Mouse (Mus musculus) midbrain, embryonic 10.5 days (tissue): ENCODE results near the gene Jrkl. TPM values are rescaled to one million over a fixed set of nuclear protein-coding genes. Genes with fewer than 3 reads are reported as not detected.

Experiments
- DNase-seq: peaks from one replicate; pipeline ENCODE4 v3.0.0-alpha.2; 2017; ENCODE audit warnings: low spot score
- H3K27ac ChIP-seq: fragments of 300-500 bp; sonication (generic); replicated peaks from 2 replicates; pipeline ENCODE4 v1.5.1; 2016; ENCODE audit warnings: mild to moderate bottlenecking
- H3K27me3 ChIP-seq: fragments of 300-500 bp; sonication (generic); 2 replicates; pipeline ENCODE4 v1.6.1; 2016; ENCODE audit warnings: low read depth, mild to moderate bottlenecking; ENCODE audit not compliant: poor library complexity, severe bottlenecking
- H3K36me3 ChIP-seq: fragments of 300-500 bp; sonication (generic); 2 replicates; pipeline ENCODE4 v1.6.1; 2016; ENCODE audit warnings: mild to moderate bottlenecking, moderate library complexity
- H3K4me1 ChIP-seq: fragments of 300-500 bp; sonication (generic); 2 replicates; pipeline ENCODE4 v1.6.1; 2016
- H3K4me3 ChIP-seq: fragments of 300-500 bp; sonication (generic); 2 replicates; pipeline ENCODE4 v1.5.1; 2016; ENCODE audit warnings: mild to moderate bottlenecking, moderate library complexity
- H3K9me3 ChIP-seq: fragments of 300-500 bp; sonication (generic); replicated peaks from 2 replicates; pipeline ENCODE4 v1.6.1; 2016; ENCODE audit warnings: mild to moderate bottlenecking
- WGBS: fragments of 180-500 bp; shearing (Covaris S2); methylation state at CpG from one replicate; pipeline ENCODE4 v1.1.7; 2016; 5-methylcytosine and 5-hydroxymethylcytosine counted together
- polyA plus RNA-seq: library from polyadenylated mRNA; unstranded; fragments of >200 nt; fragmentation: Nextera tagmentation; extraction: Ambion mirVana; gene quantifications from 2 replicates; pipeline ENCODE4 v1.2.1, GENCODE M21; 2016

Gene Jrkl
- polyA plus RNA-seq: 7.6 and 9.1 TPM in 2 replicates

- 9% methylated on average over 10 of the region's 10 CpGs for WGBS
- H3K4me1 ChIP-seq: peaks cover 24% of the 10 kb centered on the region
- peak; percentile 27 for DNase-seq
- peak within 1 kb of the TSS; percentile 81 for H3K27ac ChIP-seq
- H3K36me3 ChIP-seq: no peaks in the 10 kb centered on the region
- H3K9me3 ChIP-seq: no peaks in the 10 kb centered on the region
- H3K4me3 ChIP-seq: peak within 1 kb of the TSS; percentile 73
- no peaks in the 10 kb centered on the region for H3K27me3 ChIP-seq
Observed at GRCm38 (mm10) chr9:13245481-13245880, at the start of gene Jrkl. Jrkl (minus strand) TSS chr9:13245829.

GRCm38 (mm10) chr9:13287482-13287881 lies 41.9 kb upstream of the Jrkl start:
- no peak for DNase-seq
- no peaks in the 10 kb centered on the region for H3K27me3 ChIP-seq
- 72% methylated on average over 2 of the region's 2 CpGs for WGBS
- H3K4me3 ChIP-seq: no peak overlapping the region
- no peaks in the 10 kb centered on the region for H3K4me1 ChIP-seq
- no peaks in the 10 kb centered on the region; the same call in 1 of the 2 replicates for H3K36me3 ChIP-seq
- no peaks in the 10 kb centered on the region for H3K9me3 ChIP-seq
- no peak overlapping the region for H3K27ac ChIP-seq

- no peak for DNase-seq
- Histone ChIP-seq H3K9me3 (no peaks in the 10 kb centered on the region), H3K27me3 (no peaks in the 10 kb centered on the region), H3K4me3 (no peak overlapping the region), H3K36me3 (no peaks in the 10 kb centered on the region), H3K4me1 (no peaks in the 10 kb centered on the region), H3K27ac (no peak overlapping the region)
- 88% methylated on average over 1 of the region's 1 CpGs for WGBS
Observed at GRCm38 (mm10) chr9:13273219-13273618, 27.6 kb upstream of the Jrkl start.

- Histone ChIP-seq H3K27me3 (no peaks in the 10 kb centered on the region), H3K4me1 (no peaks in the 10 kb centered on the region), H3K9me3 (no peaks in the 10 kb centered on the region), H3K27ac (no peak overlapping the region), H3K36me3 (no peaks in the 10 kb centered on the region), H3K4me3 (no peak overlapping the region)
- 82% methylated on average over 3 of the region's 3 CpGs for WGBS
- no peak for DNase-seq
Observed at GRCm38 (mm10) chr9:13260980-13261379, 15.4 kb upstream of the Jrkl start.

- no peaks in the 10 kb centered on the region for H3K36me3 ChIP-seq
- H3K27me3 ChIP-seq: no peaks in the 10 kb centered on the region
- H3K9me3 ChIP-seq: no peaks in the 10 kb centered on the region
- H3K4me3 ChIP-seq: no peak overlapping the region
- H3K4me1 ChIP-seq: no peaks in the 10 kb centered on the region
- DNase-seq: no peak
- no peak overlapping the region for H3K27ac ChIP-seq
- 90% methylated on average over 2 of the region's 2 CpGs for WGBS
Observed at GRCm38 (mm10) chr9:13258173-13258572, 12.5 kb upstream of the Jrkl start.

- Histone ChIP-seq H3K4me1 (no peaks in the 10 kb centered on the region), H3K4me3 (no peak overlapping the region), H3K27ac (no peak overlapping the region), H3K36me3 (no peaks in the 10 kb centered on the region), H3K9me3 (no peaks in the 10 kb centered on the region), H3K27me3 (no peaks in the 10 kb centered on the region)
- DNase-seq: no peak
- WGBS: 98% methylated on average over 1 of the region's 1 CpGs
Observed at GRCm38 (mm10) chr9:13256726-13257125, 11.1 kb upstream of the Jrkl start.

GRCm38 (mm10) chr9:13251251-13251650 lies 5.6 kb upstream of the Jrkl start:
- Histone ChIP-seq H3K4me1 (peaks cover 9% of the 10 kb centered on the region), H3K27me3 (no peaks in the 10 kb centered on the region), H3K9me3 (no peaks in the 10 kb centered on the region), H3K27ac (no peak overlapping the region), H3K36me3 (no peaks in the 10 kb centered on the region), H3K4me3 (no peak overlapping the region)
- WGBS: 85% methylated on average over 2 of the region's 2 CpGs
- DNase-seq: no peak

GRCm38 (mm10) chr9:13248104-13248503 lies 2.5 kb upstream of the Jrkl start:
- H3K4me1 ChIP-seq: peaks cover 24% of the 10 kb centered on the region
- H3K27me3 ChIP-seq: no peaks in the 10 kb centered on the region
- H3K9me3 ChIP-seq: no peaks in the 10 kb centered on the region
- WGBS: 93% methylated on average over 4 of the region's 4 CpGs
- no peak overlapping the region for H3K4me3 ChIP-seq
- H3K27ac ChIP-seq: no peak overlapping the region
- DNase-seq: no peak
- no peaks in the 10 kb centered on the region for H3K36me3 ChIP-seq

- no peaks in the 10 kb centered on the region for H3K9me3 ChIP-seq
- peak within 1 kb of the TSS; percentile 73 for H3K4me3 ChIP-seq
- H3K4me1 ChIP-seq: peaks cover 24% of the 10 kb centered on the region
- WGBS: 3% methylated on average over 35 of the region's 39 CpGs
- no peaks in the 10 kb centered on the region for H3K36me3 ChIP-seq
- no peaks in the 10 kb centered on the region for H3K27me3 ChIP-seq
- peak; percentile 94 for DNase-seq
- H3K27ac ChIP-seq: peak within 1 kb of the TSS; percentile 90
Observed at GRCm38 (mm10) chr9:13246815-13247638, 1.4 kb upstream of the Jrkl start, which contains the start of gene Ccdc82. Ccdc82 (plus strand) TSS chr9:13246955.

- H3K36me3 ChIP-seq: no peaks in the 10 kb centered on the region
- peaks cover 20% of the 10 kb centered on the region for H3K4me1 ChIP-seq
- DNase-seq: no peak
- H3K4me3 ChIP-seq: no peak overlapping the region
- H3K27ac ChIP-seq: no peak overlapping the region
- no peaks in the 10 kb centered on the region for H3K27me3 ChIP-seq
- no peaks in the 10 kb centered on the region for H3K9me3 ChIP-seq
Observed at GRCm38 (mm10) chr9:13242321-13242720, 3.3 kb downstream of the Jrkl start.

GRCm38 (mm10) chr9:13231545-13232216 lies 13.9 kb downstream of the Jrkl start:
- Histone ChIP-seq H3K36me3 (no peaks in the 10 kb centered on the region), H3K9me3 (no peaks in the 10 kb centered on the region), H3K27ac (no peak overlapping the region), H3K4me3 (no peak overlapping the region), H3K27me3 (no peaks in the 10 kb centered on the region), H3K4me1 (peaks cover 12% of the 10 kb centered on the region)
- no peak for DNase-seq
- WGBS: 25% methylated on average over 5 of the region's 5 CpGs

- no peak overlapping the region for H3K4me3 ChIP-seq
Observed at GRCm38 (mm10) chr9:13230553-13230952, 15.1 kb downstream of the Jrkl start.

GRCm38 (mm10) chr9:13225872-13226271 lies 19.8 kb downstream of the Jrkl start:
- Histone ChIP-seq H3K4me1 (peaks cover 6% of the 10 kb centered on the region), H3K27ac (no peak overlapping the region), H3K9me3 (no peaks in the 10 kb centered on the region), H3K4me3 (no peak overlapping the region), H3K27me3 (no peaks in the 10 kb centered on the region), H3K36me3 (no peaks in the 10 kb centered on the region)
- WGBS: 74% methylated on average over 1 of the region's 1 CpGs
- no peak for DNase-seq

More at GRCm38 (mm10) chr9:13230553-13230952, 15.1 kb downstream of the Jrkl start:
- Histone ChIP-seq H3K9me3 (no peaks in the 10 kb centered on the region), H3K27ac (no peak overlapping the region), H3K4me1 (peaks cover 12% of the 10 kb centered on the region), H3K27me3 (no peaks in the 10 kb centered on the region), H3K36me3 (no peaks in the 10 kb centered on the region)
- WGBS: 16% methylated on average over 4 of the region's 4 CpGs
- no peak for DNase-seq
